Mouse (Mus musculus): Measurements from ENCODE around the gene Csf3r. TPM values are rescaled to one million over a fixed set of nuclear protein-coding genes. Genes with fewer than 3 reads are reported as not detected.

Gene Csf3r
- polyA plus RNA-seq, 1 experiment, result 39.2 TPM

GRCm38 (mm10) chr4:126001311-126002199 is 22.8 kb upstream of the Csf3r start:
- TF ChIP-seq CTCF (IDR thresholded peaks at IDR 0.05; ENCODE audit: insufficient read depth, low read length), result no peak
- no peak for TF ChIP-seq POLR2A (IDR thresholded peaks at IDR 0.05; ENCODE audit: borderline replicate concordance, extremely low read depth, low read depth, low read length)
- H3K4me3 ChIP-seq (replicated peaks; ENCODE audit: extremely low read depth, low read depth, low read length), result no peak overlapping the region
- H3K4me1 ChIP-seq (ENCODE audit: control insufficient read depth, insufficient read depth, low read length), result no peaks in the 10 kb centered on the region
- WGBS, result 79% methylated on average over 12 of the region's 12 CpGs
- no peak for DNase-seq

- Histone ChIP-seq H3K4me1 (ENCODE audit: control insufficient read depth, insufficient read depth, low read length) (no peaks in the 10 kb centered on the region), H3K4me3 (replicated peaks; ENCODE audit: extremely low read depth, low read depth, low read length) (no peak overlapping the region)
- TF ChIP-seq POLR2A (IDR thresholded peaks at IDR 0.05; ENCODE audit: borderline replicate concordance, extremely low read depth, low read depth, low read length), result no peak
- TF ChIP-seq CTCF (IDR thresholded peaks at IDR 0.05; ENCODE audit: insufficient read depth, low read length), result no peak
- DNase-seq, result peak; percentile 15
- 56% methylated on average over 7 of the region's 7 CpGs for WGBS
Measured at GRCm38 (mm10) chr4:126017676-126018332, 6.5 kb upstream of the Csf3r start.

DNA sequence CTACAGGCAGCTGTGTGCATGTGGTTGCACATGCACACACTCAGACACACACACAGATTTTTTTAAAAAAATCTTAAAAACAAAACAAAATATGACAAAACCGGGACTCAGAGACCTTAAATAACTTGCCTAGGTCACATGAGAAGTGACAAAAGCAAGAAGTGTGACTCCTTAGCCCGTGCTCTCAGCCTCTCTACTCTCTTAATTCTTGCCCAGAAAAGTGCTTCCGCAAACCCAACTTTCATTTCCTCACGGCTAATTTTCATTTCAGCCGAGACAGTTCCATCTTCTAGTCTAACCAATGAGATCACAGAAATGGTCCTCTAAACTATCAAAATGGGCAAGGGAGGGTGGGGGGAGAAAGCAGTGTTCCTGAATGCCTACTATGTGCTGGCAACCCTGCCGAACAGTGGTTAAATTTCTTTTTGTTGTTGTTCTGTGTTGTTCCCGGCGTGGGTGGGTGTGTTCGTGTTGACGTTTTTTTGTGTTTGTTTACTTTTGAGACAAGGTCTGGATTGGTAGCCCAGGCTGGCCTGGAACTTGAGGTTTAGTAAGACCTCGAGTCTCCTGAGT is 5.3 kb upstream of the Csf3r start:
- Histone ChIP-seq H3K4me3 (replicated peaks; ENCODE audit: extremely low read depth, low read depth, low read length) (no peak overlapping the region), H3K4me1 (ENCODE audit: control insufficient read depth, insufficient read depth, low read length) (no peaks in the 10 kb centered on the region)
- TF ChIP-seq POLR2A (IDR thresholded peaks at IDR 0.05; ENCODE audit: borderline replicate concordance, extremely low read depth, low read depth, low read length), result no peak
- no peak for TF ChIP-seq CTCF (IDR thresholded peaks at IDR 0.05; ENCODE audit: insufficient read depth, low read length)
- WGBS, result 62% methylated on average over 11 of the region's 11 CpGs
- no peak for DNase-seq

DNA sequence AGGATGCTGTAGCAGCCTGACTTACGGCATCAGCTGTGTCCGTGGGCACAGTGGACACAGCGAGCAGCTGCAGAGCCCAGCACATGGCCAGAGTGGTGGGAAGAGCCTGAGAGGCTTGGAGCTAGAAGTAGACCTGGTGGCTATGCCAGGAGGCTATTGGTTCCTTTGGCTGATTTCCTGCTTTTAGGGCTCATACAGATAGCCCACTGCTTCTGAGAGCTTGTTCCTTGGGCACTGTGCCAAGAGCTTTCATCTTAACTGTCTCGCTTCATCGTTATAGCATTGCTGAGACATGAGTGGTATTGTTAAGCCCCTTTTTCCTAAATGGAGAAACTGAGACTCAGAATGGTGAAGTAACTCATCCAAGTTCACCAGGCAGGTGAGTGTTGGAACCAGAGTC is 1.5 kb downstream of the Csf3r start:
- no peak overlapping the region for H3K4me3 ChIP-seq (replicated peaks; ENCODE audit: extremely low read depth, low read depth, low read length)
- WGBS, result 56% methylated on average over 5 of the region's 5 CpGs
- TF ChIP-seq POLR2A (IDR thresholded peaks at IDR 0.05; ENCODE audit: borderline replicate concordance, extremely low read depth, low read depth, low read length) (no peak), CTCF (IDR thresholded peaks at IDR 0.05; ENCODE audit: insufficient read depth, low read length) (no peak)

DNA sequence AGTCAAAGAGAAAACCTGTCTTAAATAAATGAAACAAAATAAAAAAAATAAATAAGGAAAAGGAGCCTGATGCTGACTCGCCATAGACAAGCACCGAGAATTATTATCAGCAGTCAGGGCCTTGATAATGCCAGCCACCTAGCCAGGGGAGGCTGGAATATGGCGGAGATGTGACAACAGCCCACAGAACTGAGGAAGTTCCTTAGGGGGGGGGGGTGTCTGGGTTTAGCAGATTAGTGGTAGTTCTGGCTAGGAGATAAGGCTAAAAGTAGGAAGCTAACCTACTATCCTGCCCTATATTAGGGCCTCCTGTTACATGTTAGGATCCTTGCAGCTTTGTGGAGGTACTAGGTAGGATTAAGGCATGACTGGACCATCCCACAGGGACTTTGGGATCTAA is 3.6 kb downstream of the Csf3r start:
- DNase-seq, result no peak
- 75% methylated on average over 3 of the region's 3 CpGs for WGBS
- no peaks in the 10 kb centered on the region for H3K4me1 ChIP-seq (ENCODE audit: control insufficient read depth, insufficient read depth, low read length)
- no peak overlapping the region for H3K4me3 ChIP-seq (replicated peaks; ENCODE audit: extremely low read depth, low read depth, low read length)
- no peak for TF ChIP-seq POLR2A (IDR thresholded peaks at IDR 0.05; ENCODE audit: borderline replicate concordance, extremely low read depth, low read depth, low read length)
- TF ChIP-seq CTCF (IDR thresholded peaks at IDR 0.05; ENCODE audit: insufficient read depth, low read length), result no peak

More for the DNA sequence above, 1.5 kb downstream of the Csf3r start:
- no peaks in the 10 kb centered on the region for H3K4me1 ChIP-seq (ENCODE audit: control insufficient read depth, insufficient read depth, low read length)
- DNase-seq, result no peak

- TF ChIP-seq POLR2A (IDR thresholded peaks at IDR 0.05; ENCODE audit: borderline replicate concordance, extremely low read depth, low read depth, low read length), result no peak
- H3K4me3 ChIP-seq (replicated peaks; ENCODE audit: extremely low read depth, low read depth, low read length), result no peak overlapping the region
- DNase-seq, result no peak
- WGBS, result 59% methylated on average over 3 of the region's 3 CpGs
- H3K4me1 ChIP-seq (ENCODE audit: control insufficient read depth, insufficient read depth, low read length), result no peaks in the 10 kb centered on the region
Measured at GRCm38 (mm10) chr4:126029042-126029441, 4.7 kb downstream of the Csf3r start.

DNA sequence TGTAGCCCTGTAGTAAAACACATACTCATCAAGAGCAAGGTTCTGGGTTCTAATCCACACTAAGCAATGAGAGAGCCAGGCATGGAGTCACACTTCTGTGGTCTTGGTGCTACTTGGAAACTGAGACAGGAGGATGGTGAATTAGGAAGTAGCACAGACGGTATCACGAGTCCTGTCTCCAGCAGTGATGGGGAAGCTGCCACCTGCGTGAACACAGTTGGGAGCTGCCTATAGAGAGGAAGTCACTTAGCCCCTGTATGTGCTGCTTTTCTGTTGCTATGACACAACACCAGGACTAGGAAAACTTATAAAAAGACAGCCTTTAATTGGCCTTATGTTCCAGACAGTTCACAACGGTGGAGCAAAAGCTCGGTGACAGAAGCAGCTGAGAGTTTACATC is 6.4 kb downstream of the Csf3r start:
- WGBS, result 61% methylated on average over 5 of the region's 5 CpGs
- Histone ChIP-seq H3K4me3 (replicated peaks; ENCODE audit: extremely low read depth, low read depth, low read length) (no peak overlapping the region), H3K4me1 (ENCODE audit: control insufficient read depth, insufficient read depth, low read length) (no peaks in the 10 kb centered on the region)
- no peak for DNase-seq
- no peak for TF ChIP-seq CTCF (IDR thresholded peaks at IDR 0.05; ENCODE audit: insufficient read depth, low read length)
- TF ChIP-seq POLR2A (IDR thresholded peaks at IDR 0.05; ENCODE audit: borderline replicate concordance, extremely low read depth, low read depth, low read length), result no peak

DNA sequence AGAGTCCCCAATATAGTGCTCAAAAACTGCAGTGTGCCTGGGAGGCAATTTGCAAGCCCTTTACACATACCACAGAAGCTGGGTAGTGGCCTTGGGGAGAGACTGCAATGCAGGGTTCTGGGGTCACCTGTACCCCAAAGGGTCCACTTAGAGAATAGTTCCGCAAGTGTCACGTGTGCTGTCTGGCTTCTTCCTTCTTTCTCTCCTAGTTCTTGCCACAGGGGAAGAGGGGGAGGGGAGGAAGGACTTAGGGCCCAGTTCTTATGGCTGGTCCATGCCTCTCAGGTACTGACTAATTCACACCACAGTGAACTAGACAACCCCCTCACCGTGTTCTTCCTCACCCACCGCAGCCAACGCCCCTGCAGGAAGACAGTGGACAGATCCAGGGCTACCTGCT is 11.1 kb downstream of the Csf3r start:
- H3K4me1 ChIP-seq (ENCODE audit: control insufficient read depth, insufficient read depth, low read length), result no peaks in the 10 kb centered on the region
- WGBS, result 77% methylated on average over 5 of the region's 5 CpGs
- no peak for DNase-seq
- TF ChIP-seq POLR2A (IDR thresholded peaks at IDR 0.05; ENCODE audit: borderline replicate concordance, extremely low read depth, low read depth, low read length), result no peak
- no peak for TF ChIP-seq CTCF (IDR thresholded peaks at IDR 0.05; ENCODE audit: insufficient read depth, low read length)
- no peak overlapping the region for H3K4me3 ChIP-seq (replicated peaks; ENCODE audit: extremely low read depth, low read depth, low read length)

- peak; percentile 80 for DNase-seq
- peak within 1 kb of the TSS; percentile 88 for H3K4me3 ChIP-seq (replicated peaks; ENCODE audit: extremely low read depth, low read depth, low read length)
- peaks cover 3% of the 10 kb centered on the region; the same call in 1 of the 2 replicates for H3K4me1 ChIP-seq (ENCODE audit: control insufficient read depth, insufficient read depth, low read length)
- TF ChIP-seq CTCF (IDR thresholded peaks at IDR 0.05; ENCODE audit: insufficient read depth, low read length) (no peak), POLR2A (IDR thresholded peaks at IDR 0.05; ENCODE audit: borderline replicate concordance, extremely low read depth, low read depth, low read length) (peak; percentile 53; the same call in 1 of the 2 replicates)
- whole genome bisulfite sequencing, result under 1% methylated on average over 56 of the region's 56 CpGs
Measured at GRCm38 (mm10) chr4:126046851-126047585, 22.7 kb downstream of the Csf3r start, which contains the start of gene Mrps15. Mrps15 (plus strand) TSS chr4:126046925.

All from lung, adult 2 months (tissue).